Mouse (Mus musculus) brain, adult 2 months (tissue): Measurements from ENCODE around the gene Dock9.

Experiments
- DNase-seq: peaks from one replicate; pipeline ENCODE4 v3.0.0; 2011; ENCODE audit warnings: low read depth, low spot score

Gene Dock9

GRCm38 (mm10) chr14:121589097-121589725 is 208.4 kb downstream of the Dock9 start:
- DNase-seq: peak; percentile 85

GRCm38 (mm10) chr14:121588451-121588850 is 209.2 kb downstream of the Dock9 start:
- DNase-seq: peak; percentile 76

GRCm38 (mm10) chr14:121585906-121586765 is 211.5 kb downstream of the Dock9 start:
- DNase-seq: peak; percentile 39

- peak; percentile 63 for DNase-seq
Observed at GRCm38 (mm10) chr14:121579055-121579454, 218.6 kb downstream of the Dock9 start.

GRCm38 (mm10) chr14:121573391-121573790 is 224.2 kb downstream of the Dock9 start:
- DNase-seq: no peak

GRCm38 (mm10) chr14:121566794-121567201 is 230.8 kb downstream of the Dock9 start:
- DNase-seq: peak; percentile 85

- no peak for DNase-seq
Observed at GRCm38 (mm10) chr14:121565930-121566329, 231.7 kb downstream of the Dock9 start.

- no peak for DNase-seq
Observed at GRCm38 (mm10) chr14:121564656-121565055, 233.0 kb downstream of the Dock9 start.

- DNase-seq: no peak
Observed at GRCm38 (mm10) chr14:121563954-121564353, 233.7 kb downstream of the Dock9 start.

GRCm38 (mm10) chr14:121559026-121559425 is 238.6 kb downstream of the Dock9 start:
- no peak for DNase-seq

- no peak for DNase-seq
Observed at GRCm38 (mm10) chr14:121556401-121557315, 241.0 kb downstream of the Dock9 start.

GRCm38 (mm10) chr14:121553785-121554184 is 243.9 kb downstream of the Dock9 start:
- DNase-seq: no peak

GRCm38 (mm10) chr14:121552586-121552985 is 245.1 kb downstream of the Dock9 start:
- DNase-seq: no peak

GRCm38 (mm10) chr14:121549834-121550233 is 247.8 kb downstream of the Dock9 start:
- no peak for DNase-seq

- DNase-seq: no peak
Observed at GRCm38 (mm10) chr14:121547745-121548144, 249.9 kb downstream of the Dock9 start.

GRCm38 (mm10) chr14:121546621-121547020 is 251.0 kb downstream of the Dock9 start:
- DNase-seq: no peak

GRCm38 (mm10) chr14:121545551-121546331 is 251.9 kb downstream of the Dock9 start:
- no peak for DNase-seq

- no peak for DNase-seq
Observed at GRCm38 (mm10) chr14:121541262-121541661, 256.4 kb downstream of the Dock9 start.

- no peak for DNase-seq
Observed at GRCm38 (mm10) chr14:121534501-121534900, 263.1 kb downstream of the Dock9 start.

GRCm38 (mm10) chr14:121530853-121531252 is 266.8 kb downstream of the Dock9 start:
- DNase-seq: no peak

- DNase-seq: no peak
Observed at GRCm38 (mm10) chr14:121527883-121528282, 269.8 kb downstream of the Dock9 start.
